Mouse (Mus musculus): Measurements from ENCODE around the gene Rpp21.

GRCm38 (mm10) chr17:36281521-36282245 is 23.8 kb upstream of the Rpp21 start:
- TF ChIP-seq POLR2AphosphoS2 (IDR thresholded peaks at IDR 0.05; ENCODE audit: low read depth, low read length) = no peak
- no peak for TF ChIP-seq TCF12 (IDR thresholded peaks at IDR 0.05; ENCODE audit: low read depth, low read length)
